Mouse (Mus musculus) embryonic fibroblast, embryonic 13.5 days (primary cell): ENCODE measurements around the gene Prkag2. TPM values are rescaled to one million over a fixed set of nuclear protein-coding genes. Genes with fewer than 3 reads are reported as not detected.

Source experiments
- H3K27ac ChIP-seq: 2 replicates; pipeline ENCODE4 v1.5.1; 2012; ENCODE audit warnings: low read length, control low read depth, inconsistent platforms; ENCODE audit not compliant: insufficient read depth
- H3K4me1 ChIP-seq: 2 replicates; pipeline ENCODE4 v1.6.1; 2011; ENCODE audit warnings: low read length; ENCODE audit not compliant: control insufficient read depth, insufficient read depth
- H3K4me3 ChIP-seq: 2 replicates; pipeline ENCODE4 v1.5.1; 2011; ENCODE audit warnings: mild to moderate bottlenecking, control low read depth, low read length; ENCODE audit not compliant: insufficient read depth
- CTCF ChIP-seq: IDR thresholded peaks from 2 replicates; pipeline ENCODE4 v1.5.1; 2011; ENCODE audit warnings: mild to moderate bottlenecking, control low read depth, low read length, moderate library complexity, borderline replicate concordance; ENCODE audit not compliant: insufficient read depth
- POLR2A ChIP-seq: IDR thresholded peaks from 2 replicates; pipeline ENCODE4 v1.6.1; 2011; ENCODE audit warnings: low read depth, mild to moderate bottlenecking, control low read depth, low read length, moderate library complexity
- polyA plus RNA-seq: library from polyadenylated mRNA; stranded (reverse); fragments of >200 nt; gene quantifications from 2 replicates; pipeline ENCODE4 v1.2.4, GENCODE M21; 2011; ENCODE audit warnings: low read depth; ENCODE audit not compliant: missing spikeins, insufficient read length

Gene Prkag2
- polyA plus RNA-seq, 1 experiment: 39.6 TPM

DNA sequence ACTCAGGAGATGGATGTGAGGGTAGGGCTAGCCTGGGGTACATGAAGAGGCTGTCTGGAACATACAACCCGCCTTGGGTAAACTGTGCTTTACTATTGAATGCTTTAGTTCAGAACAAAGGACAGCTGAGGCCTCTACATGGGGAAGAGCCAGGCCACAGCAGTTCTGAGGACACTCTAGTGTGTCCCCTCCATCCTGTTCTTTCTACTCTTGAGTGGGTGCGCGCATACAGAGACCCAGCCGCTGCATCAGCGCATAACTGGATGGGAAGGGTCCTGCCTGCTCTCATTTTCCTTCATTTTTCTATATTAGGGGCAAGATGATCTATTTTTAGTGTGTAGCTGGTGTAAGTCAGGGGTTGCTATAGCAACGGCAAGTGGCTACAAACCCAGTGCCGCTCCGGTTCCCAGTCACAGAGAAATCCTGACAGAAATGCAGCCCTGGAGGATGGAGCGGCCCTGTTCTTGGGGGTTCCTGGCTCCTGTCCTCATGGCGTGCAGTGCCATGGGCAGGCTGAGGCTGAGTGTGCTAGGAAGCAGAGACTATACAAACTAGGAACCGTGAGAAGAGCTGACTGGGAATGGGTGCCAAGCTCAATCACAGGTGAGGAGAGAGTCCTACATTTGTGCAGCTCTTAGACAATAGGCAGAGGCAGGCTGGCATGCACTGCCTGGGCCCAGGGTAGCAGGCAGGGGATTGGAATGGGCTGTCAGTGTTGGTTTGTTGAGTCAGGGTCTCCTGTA lies 114.8 kb downstream of the Prkag2 start:
- Histone ChIP-seq H3K27ac (no peak overlapping the region), H3K4me3 (no peak overlapping the region)
- TF ChIP-seq POLR2A (no peak), CTCF (no peak)

DNA sequence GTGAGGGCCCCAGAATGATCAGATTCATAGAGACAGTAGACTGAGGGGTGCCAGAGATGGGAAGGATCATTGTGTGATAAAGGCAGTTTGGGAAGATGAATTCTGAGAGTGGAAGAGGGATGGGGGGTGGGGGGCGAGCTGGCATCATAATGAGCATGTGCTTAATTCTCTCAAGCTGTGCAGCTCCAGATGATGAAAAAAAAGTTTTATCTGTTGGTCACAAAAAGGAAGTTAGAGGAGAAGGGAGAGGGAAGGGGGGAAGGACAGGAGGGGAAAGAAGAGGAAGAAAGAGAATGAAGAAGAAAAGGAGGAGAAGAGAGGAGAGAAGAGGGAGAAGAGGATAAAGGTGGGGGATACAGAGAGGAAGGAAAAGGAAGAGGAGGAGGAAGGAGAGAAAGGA lies 116.3 kb downstream of the Prkag2 start:
- Histone ChIP-seq H3K4me1 (no peaks in the 10 kb centered on the region; the same call in none of the 2 replicates), H3K27ac (no peak overlapping the region), H3K4me3 (no peak overlapping the region)
- TF ChIP-seq CTCF (no peak), POLR2A (no peak)

More for the DNA sequence above, 114.8 kb downstream of the Prkag2 start:
- no peaks in the 10 kb centered on the region; the same call in none of the 2 replicates for H3K4me1 ChIP-seq

DNA sequence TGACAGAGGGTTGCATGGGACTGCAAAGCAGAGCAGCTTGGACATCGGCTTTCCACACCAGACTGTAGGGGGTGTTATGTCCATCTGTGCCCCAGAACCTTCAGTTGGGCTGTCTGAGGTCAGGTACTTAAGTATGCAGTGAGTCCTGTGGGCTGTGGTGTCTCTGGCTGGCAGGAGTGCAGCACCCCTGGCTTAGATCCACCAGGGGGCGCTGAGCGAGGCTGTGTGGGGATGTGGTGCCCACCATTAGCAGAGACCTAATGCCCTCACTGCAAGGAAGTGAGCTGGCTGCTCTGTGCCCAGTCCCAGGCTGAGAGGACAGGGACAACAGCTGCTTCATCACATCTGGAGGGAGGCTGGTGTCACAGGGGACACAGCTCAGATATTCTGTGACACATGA lies 116.9 kb downstream of the Prkag2 start:
- Histone ChIP-seq H3K27ac (no peak overlapping the region), H3K4me1 (no peaks in the 10 kb centered on the region; the same call in none of the 2 replicates), H3K4me3 (no peak overlapping the region)
- no peak for TF ChIP-seq POLR2A
- TF ChIP-seq CTCF: peak; percentile 57

DNA sequence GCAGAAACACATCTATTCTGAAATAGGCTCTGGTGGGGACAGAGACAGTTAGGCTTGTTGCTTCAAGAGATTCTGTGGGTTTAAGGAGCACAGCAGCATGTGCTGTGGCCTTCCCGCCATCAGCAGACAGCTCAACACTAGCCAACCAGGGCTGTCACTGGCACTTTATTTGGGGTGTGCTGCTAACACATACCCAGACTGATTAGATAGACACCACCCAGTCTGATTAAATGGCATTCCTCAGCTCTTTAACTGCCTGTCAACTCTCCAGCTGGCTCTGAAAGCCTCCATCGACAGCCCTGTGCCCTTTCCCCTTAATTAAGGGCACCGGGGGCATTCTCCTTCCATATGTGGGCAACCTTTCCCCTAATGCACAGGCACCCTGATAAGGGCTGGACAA lies 118.2 kb downstream of the Prkag2 start:
- H3K4me1 ChIP-seq: no peaks in the 10 kb centered on the region; the same call in none of the 2 replicates
- TF ChIP-seq POLR2A: no peak
- no peak overlapping the region for H3K27ac ChIP-seq
- no peak overlapping the region for H3K4me3 ChIP-seq

DNA sequence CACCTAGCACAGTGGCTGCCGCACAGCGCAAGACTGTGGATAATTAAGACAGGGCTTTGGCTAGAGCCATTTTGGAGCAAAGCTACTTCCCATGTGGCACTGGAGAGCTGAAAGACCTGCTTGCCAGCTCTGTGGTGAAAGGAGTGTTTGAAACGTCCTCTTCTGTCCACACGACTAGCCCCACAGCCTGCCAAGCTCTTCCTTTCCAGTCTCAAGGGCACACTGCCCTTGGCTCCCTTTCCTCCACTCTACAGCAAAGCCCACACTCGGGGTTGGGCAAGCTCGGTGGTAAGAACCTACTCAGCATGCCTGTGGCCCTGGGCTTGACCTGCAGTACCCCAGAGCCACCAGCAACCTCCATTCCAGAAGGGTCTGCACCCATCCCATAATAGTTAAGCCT lies 118.7 kb downstream of the Prkag2 start:
- Histone ChIP-seq H3K4me1 (no peaks in the 10 kb centered on the region; the same call in none of the 2 replicates), H3K4me3 (no peak overlapping the region), H3K27ac (no peak overlapping the region)
- TF ChIP-seq POLR2A (no peak), CTCF (no peak)

DNA sequence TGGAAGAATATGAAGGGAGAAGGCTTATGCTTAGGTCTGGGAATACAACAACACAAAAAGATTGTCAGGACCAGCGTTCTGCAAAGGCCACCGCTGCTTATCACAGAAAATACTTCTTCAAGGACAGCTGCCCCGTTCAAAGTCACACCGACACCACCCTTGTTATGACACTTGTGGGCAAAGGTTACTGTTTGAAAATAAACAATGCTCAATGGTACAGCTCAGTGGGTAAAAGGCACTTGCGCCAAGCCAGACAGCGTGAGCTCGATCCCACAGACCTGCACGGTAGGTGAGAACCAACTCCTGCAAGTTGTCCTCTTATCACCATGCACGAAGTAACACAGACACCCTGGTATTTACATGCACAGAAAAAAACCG lies 120.5 kb downstream of the Prkag2 start:
- Histone ChIP-seq H3K4me3 (no peak overlapping the region), H3K4me1 (no peaks in the 10 kb centered on the region; the same call in 1 of the 2 replicates), H3K27ac (no peak overlapping the region)
- TF ChIP-seq POLR2A (no peak), CTCF (no peak)

DNA sequence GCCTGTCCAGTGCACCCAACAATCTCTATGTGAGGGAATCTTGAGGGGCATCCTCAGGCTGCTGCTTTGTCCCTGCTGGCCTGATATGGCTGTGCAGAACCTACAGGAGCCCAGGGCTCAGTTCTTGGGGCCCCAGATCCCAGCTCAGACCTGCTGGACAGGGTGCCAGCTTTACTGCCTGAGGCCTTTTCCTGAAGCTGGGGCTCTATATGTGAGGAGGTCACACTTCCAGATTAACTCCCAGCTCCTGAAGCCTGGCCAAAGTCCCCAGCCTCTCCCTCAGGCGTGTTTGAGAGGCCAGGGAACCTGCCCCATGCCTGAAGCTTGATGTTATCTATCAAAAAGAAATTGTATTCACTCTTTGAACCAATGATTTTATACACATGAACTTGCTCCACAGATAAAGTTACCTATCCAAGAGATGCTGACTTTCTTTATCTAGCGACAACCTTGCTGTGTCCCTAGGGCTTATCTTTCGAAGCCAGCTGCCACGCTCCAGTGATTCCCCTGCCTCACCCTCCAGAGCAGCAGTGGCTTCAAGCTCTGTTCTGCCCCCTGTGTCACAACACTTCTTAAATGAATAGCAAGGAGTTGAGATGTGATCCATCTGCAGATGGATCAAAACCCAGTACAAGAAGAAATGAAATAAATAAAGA lies 121.0 kb downstream of the Prkag2 start:
- TF ChIP-seq POLR2A: no peak
- TF ChIP-seq CTCF: no peak
- Histone ChIP-seq H3K27ac (no peak overlapping the region), H3K4me3 (no peak overlapping the region), H3K4me1 (no peaks in the 10 kb centered on the region; the same call in 1 of the 2 replicates)

DNA sequence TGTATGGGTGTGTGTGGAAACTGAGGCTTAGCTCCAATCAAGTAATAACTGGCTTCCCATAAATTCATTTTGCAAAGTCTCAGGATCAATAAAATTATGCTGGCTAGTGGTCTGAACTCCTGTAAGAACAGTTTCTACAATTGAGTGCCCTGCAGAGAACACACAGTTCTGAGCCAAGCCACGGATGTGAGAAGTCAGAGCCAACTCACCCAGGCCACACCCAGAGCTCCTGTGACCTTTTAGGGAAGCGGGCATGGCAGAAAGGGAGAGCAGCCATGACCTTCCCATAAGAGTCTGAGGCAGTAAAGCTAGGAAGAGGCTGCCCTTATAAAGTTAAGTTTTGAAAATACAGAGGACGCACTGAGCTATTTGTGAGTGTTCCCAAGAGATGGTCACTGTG lies 123.5 kb downstream of the Prkag2 start:
- Histone ChIP-seq H3K4me3 (no peak overlapping the region), H3K27ac (no peak overlapping the region), H3K4me1 (peaks cover 8% of the 10 kb centered on the region)
- TF ChIP-seq POLR2A: no peak
- TF ChIP-seq CTCF: no peak

DNA sequence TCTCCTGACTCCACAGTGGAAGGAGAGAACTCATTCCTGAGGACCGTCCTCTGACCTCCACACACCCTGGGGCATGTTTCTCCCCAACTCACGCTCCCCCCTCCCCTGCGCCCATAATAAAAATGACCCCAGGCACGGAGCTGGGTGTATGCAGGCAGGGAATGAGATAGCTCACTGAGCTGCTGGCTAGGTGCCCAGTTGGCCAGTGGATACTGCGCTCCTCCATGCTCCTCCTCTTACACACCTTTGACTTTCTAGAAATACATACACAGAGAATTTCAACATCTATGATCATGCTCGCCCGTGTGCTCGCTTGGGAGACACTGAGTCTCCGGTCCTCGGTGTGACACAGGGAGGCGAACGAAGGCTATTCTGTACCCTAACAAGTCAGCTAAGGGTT lies 124.2 kb downstream of the Prkag2 start:
- H3K27ac ChIP-seq: no peak overlapping the region
- H3K4me3 ChIP-seq: no peak overlapping the region
- TF ChIP-seq CTCF (no peak), POLR2A (no peak)
- H3K4me1 ChIP-seq: peaks cover 8% of the 10 kb centered on the region

DNA sequence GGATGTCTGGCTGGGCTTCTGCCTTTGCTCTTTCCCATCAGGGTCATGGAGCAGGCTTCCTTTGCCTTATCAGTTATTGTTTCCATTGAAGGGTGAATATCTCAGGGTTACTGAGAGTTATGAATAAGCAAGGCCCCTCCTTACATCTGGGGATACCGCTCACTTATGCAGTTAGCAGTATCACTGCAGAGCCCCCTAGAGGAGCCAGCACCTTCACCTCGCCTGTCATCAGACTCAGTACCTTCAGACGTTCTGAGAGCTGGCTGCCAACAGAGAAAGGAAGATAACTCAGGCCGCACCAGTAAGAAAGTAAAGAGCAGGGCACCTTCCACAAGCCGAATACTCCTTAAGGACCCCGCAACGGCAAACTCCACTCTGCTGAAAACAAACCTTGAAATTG lies 125.3 kb downstream of the Prkag2 start:
- TF ChIP-seq POLR2A: no peak
- no peak for TF ChIP-seq CTCF
- H3K4me1 ChIP-seq: peaks cover 8% of the 10 kb centered on the region
- H3K27ac ChIP-seq: no peak overlapping the region
- H3K4me3 ChIP-seq: no peak overlapping the region
